Mouse (Mus musculus) lung, embryonic 15.5 days (tissue): ENCODE measurements around the gene Cd93. TPM values are rescaled to one million over a fixed set of nuclear protein-coding genes. Genes with fewer than 3 reads are reported as not detected.
A peak's percentile ranks its signal among the peaks of the same experiment; 100 is the strongest.

Experiments
- ATAC-seq: fragments of 200-750 bp; cut with Nextera tagmentation; 2 replicates; pipeline ENCODE4 v1.8.0; 2017; ENCODE audit warnings: moderate number of reproducible peaks, borderline replicate concordance; ENCODE audit not compliant: low FRiP score, low TSS enrichment; ENCODE audit errors: extremely low read depth
- H3K27ac ChIP-seq: fragments of 300-500 bp; sonication (generic); 2 replicates; pipeline ENCODE4 v1.5.1; 2015; ENCODE audit warnings: moderate library complexity, mild to moderate bottlenecking, inconsistent platforms
- H3K27me3 ChIP-seq: fragments of 300-500 bp; sonication (generic); 2 replicates; pipeline ENCODE4 v1.6.1; 2015; ENCODE audit warnings: inconsistent platforms
- H3K36me3 ChIP-seq: fragments of 300-500 bp; sonication (generic); 2 replicates; pipeline ENCODE4 v1.6.1; 2015; ENCODE audit warnings: inconsistent platforms
- H3K4me1 ChIP-seq: fragments of 300-500 bp; sonication (generic); 2 replicates; pipeline ENCODE4 v1.6.1; 2015; ENCODE audit warnings: inconsistent platforms
- H3K4me2 ChIP-seq: fragments of 300-500 bp; sonication (generic); 2 replicates; pipeline ENCODE4 v1.6.1; 2015; ENCODE audit warnings: inconsistent platforms, mild to moderate bottlenecking, moderate library complexity
- H3K4me3 ChIP-seq: fragments of 300-500 bp; sonication (generic); 2 replicates; pipeline ENCODE4 v1.5.1; 2015; ENCODE audit warnings: mild to moderate bottlenecking, inconsistent platforms
- H3K9ac ChIP-seq: fragments of 300-500 bp; sonication (generic); 2 replicates; pipeline ENCODE4 v1.6.1; 2015; ENCODE audit warnings: inconsistent platforms
- H3K9me3 ChIP-seq: fragments of 300-500 bp; sonication (generic); 2 replicates; pipeline ENCODE4 v1.6.1; 2016; ENCODE audit warnings: inconsistent platforms
- WGBS: fragments of 180-500 bp; shearing (Covaris S2); methylation state at CpG from one replicate; pipeline ENCODE4 v1.1.7; 2015; 5-methylcytosine and 5-hydroxymethylcytosine counted together
- polyA plus RNA-seq: library from polyadenylated mRNA; unstranded; fragments of >200 nt; fragmentation: Nextera tagmentation; extraction: Ambion mirVana; gene quantifications from 2 replicates; pipeline ENCODE4 v1.2.1, GENCODE M21; 2015

The Cd93 gene
- polyA plus RNA-seq, 1 experiment from 2014 or later: 35.4 TPM

- ATAC-seq: no peak
These were observed 45.6 kb downstream of the Cd93 start for GRCm38 (mm10) chr2:148397784-148398100.

GRCm38 (mm10) chr2:148397015-148397783 is 46.2 kb downstream of the Cd93 start:
- H3K9ac ChIP-seq: no peak overlapping the region
- peaks cover 16% of the 10 kb centered on the region for H3K27me3 ChIP-seq
- peak overlapping the region; percentile 99 for H3K4me2 ChIP-seq
- peak; percentile 60; the same call in 1 of the 2 replicates for ATAC-seq
- 26% methylated on average over 11 of the region's 11 CpGs for WGBS
- peak overlapping the region; percentile 58 for H3K27ac ChIP-seq
- H3K4me1 ChIP-seq: peaks cover 62% of the 10 kb centered on the region
- H3K9me3 ChIP-seq: no peaks in the 10 kb centered on the region
- peak overlapping the region; percentile 2; the same call in 1 of the 2 replicates for H3K4me3 ChIP-seq
- H3K36me3 ChIP-seq: no peaks in the 10 kb centered on the region

More at GRCm38 (mm10) chr2:148397784-148398100, 45.6 kb downstream of the Cd93 start:
- Histone ChIP-seq H3K27me3 (peaks cover 16% of the 10 kb centered on the region), H3K36me3 (no peaks in the 10 kb centered on the region), H3K27ac (peak overlapping the region; percentile 58), H3K9ac (no peak overlapping the region), H3K4me3 (no peak overlapping the region), H3K4me1 (peaks cover 67% of the 10 kb centered on the region), H3K4me2 (peak overlapping the region; percentile 99; the same call in 1 of the 2 replicates), H3K9me3 (no peaks in the 10 kb centered on the region)
- WGBS: 42% methylated on average over 1 of the region's 1 CpGs

GRCm38 (mm10) chr2:148396209-148396608 is 47.2 kb downstream of the Cd93 start:
- Histone ChIP-seq H3K27me3 (peaks cover 16% of the 10 kb centered on the region), H3K9me3 (no peaks in the 10 kb centered on the region), H3K36me3 (no peaks in the 10 kb centered on the region), H3K4me1 (peaks cover 62% of the 10 kb centered on the region), H3K9ac (peak overlapping the region; percentile 4; the same call in 1 of the 2 replicates), H3K27ac (peak overlapping the region; percentile 58; the same call in 1 of the 2 replicates), H3K4me3 (no peak overlapping the region), H3K4me2 (peak overlapping the region; percentile 99)
- 68% methylated on average over 10 of the region's 10 CpGs for WGBS
- ATAC-seq: no peak

DNA sequence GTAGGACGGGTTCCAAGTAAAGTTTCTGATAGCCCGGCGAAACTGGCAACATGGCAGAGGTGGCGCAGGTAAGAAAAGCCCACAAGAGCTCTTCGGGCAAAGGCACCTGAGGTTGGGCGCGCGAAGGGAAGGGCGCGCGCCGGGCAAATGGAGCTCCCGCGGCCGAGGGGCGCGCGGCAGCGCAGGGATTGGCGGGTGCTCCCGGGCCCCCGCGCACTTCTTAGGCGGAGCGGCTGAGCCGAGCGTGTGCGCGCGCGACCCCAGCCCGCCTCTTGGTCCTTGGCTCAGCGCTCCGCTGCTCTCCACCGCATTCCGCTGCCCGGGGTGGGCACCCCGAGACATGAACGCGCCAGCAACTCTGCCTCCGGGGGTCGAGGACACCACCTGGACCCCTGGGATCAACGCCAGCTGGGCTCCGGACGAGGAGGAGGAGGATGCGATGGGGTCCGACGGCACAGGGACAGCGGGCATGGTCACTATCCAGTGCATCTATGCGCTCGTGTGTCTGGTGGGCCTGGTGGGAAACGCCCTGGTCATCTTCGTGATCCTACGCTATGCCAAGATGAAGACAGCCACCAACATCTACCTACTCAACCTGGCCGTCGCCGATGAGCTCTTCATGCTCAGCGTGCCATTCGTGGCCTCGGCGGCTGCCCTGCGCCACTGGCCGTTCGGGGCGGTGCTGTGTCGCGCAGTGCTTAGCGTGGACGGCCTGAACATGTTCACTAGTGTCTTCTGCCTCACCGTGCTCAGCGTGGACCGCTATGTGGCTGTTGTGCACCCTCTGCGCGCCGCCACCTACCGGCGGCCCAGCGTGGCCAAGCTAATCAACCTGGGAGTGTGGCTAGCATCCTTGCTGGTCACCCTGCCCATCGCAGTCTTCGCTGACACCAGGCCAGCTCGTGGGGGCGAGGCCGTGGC is 48.0 kb downstream of the Cd93 start, which contains the start of gene Sstr4:
Sstr4 (plus strand) TSS at position 214 of the 921 bp plus-strand sequence.
- Histone ChIP-seq H3K4me1 (peaks cover 56% of the 10 kb centered on the region), H3K4me2 (peak within 1 kb of the TSS; percentile 99), H3K9ac (peak within 1 kb of the TSS; percentile 46), H3K9me3 (no peaks in the 10 kb centered on the region), H3K27ac (no peak within 1 kb of the TSS; the same call in 1 of the 2 replicates), H3K36me3 (no peaks in the 10 kb centered on the region), H3K4me3 (peak within 1 kb of the TSS; percentile 55), H3K27me3 (peaks cover 16% of the 10 kb centered on the region)
- ATAC-seq: peak; percentile 57
- WGBS: 3% methylated on average over 83 of the region's 83 CpGs

GRCm38 (mm10) chr2:148393846-148394245 is 49.5 kb downstream of the Cd93 start:
- peaks cover 40% of the 10 kb centered on the region for H3K4me1 ChIP-seq
- H3K9ac ChIP-seq: no peak overlapping the region
- no peak overlapping the region for H3K27ac ChIP-seq
- no peak overlapping the region for H3K4me2 ChIP-seq
- H3K9me3 ChIP-seq: no peaks in the 10 kb centered on the region
- H3K4me3 ChIP-seq: no peak overlapping the region
- peaks cover 16% of the 10 kb centered on the region for H3K27me3 ChIP-seq
- H3K36me3 ChIP-seq: no peaks in the 10 kb centered on the region
- ATAC-seq: no peak

DNA sequence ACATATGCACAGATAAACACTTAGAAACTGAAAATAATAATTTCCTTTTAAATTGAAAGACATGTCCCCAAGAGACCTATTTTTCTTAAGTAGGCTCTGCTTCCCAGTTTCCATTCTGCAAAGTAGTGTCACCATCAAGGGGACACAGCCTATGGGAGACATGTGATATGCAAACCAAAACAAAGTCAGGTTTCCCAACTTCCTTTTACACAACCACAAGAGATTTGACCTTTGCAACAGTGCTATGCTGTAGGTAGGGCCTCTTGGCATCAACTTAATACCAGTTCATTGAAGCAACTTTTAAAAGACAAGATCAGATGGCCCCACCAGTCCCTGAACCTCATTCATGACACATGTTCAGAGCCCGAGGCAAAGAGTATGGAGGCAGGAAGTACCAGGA is 50.2 kb downstream of the Cd93 start:
- Histone ChIP-seq H3K4me3 (no peak overlapping the region), H3K4me2 (no peak overlapping the region), H3K9me3 (no peaks in the 10 kb centered on the region), H3K4me1 (peaks cover 36% of the 10 kb centered on the region), H3K9ac (no peak overlapping the region), H3K27me3 (peaks cover 16% of the 10 kb centered on the region), H3K27ac (no peak overlapping the region), H3K36me3 (no peaks in the 10 kb centered on the region)
- no peak for ATAC-seq
- whole genome bisulfite sequencing: 68% methylated on average over 1 of the region's 1 CpGs

DNA sequence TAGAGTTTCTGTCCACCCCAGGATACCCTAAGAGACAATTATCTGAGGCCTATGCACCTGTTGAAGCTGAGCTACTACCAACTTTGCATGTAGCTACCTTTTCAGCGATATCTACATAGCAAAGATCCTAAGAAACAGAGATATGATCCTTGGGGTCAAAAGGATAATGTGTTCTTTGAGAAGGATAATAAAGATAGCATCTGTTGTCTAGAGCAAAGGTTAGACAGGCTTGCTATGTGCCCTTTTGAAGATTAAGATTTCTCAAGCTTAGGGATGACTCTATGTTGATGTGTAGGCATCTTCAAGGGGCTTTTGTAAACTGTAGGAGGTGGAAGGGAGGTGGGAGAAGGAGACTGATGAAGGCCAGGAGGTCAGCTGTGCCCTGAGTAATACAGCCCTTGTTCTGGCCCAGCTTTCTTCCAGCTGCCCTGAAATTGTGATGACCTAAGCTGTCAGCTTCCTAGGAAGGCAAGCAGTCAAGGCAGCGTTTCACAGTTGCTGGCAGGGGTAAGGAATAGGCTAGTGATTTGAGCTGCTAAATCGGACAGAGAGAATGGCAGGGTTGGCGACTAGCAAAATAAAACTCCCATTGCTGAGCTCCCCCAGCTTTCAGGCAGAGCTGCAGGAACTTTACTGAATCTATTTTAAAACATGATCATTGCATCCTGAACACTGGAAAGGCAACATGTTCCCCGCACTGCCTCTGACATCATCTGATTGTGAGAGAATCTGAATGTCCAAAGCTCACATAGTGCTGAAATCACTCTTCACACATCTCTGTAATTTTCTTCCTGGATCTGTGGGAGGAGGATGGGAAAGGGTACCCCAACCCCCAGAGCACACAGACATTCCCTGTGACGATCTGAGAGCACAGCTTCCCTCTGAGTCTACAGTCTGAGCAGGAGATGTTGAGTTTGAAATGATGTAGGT is 55.4 kb downstream of the Cd93 start:
- Histone ChIP-seq H3K36me3 (no peaks in the 10 kb centered on the region), H3K9me3 (no peaks in the 10 kb centered on the region), H3K27ac (no peak overlapping the region), H3K4me2 (no peak overlapping the region), H3K4me1 (no peaks in the 10 kb centered on the region), H3K9ac (no peak overlapping the region), H3K27me3 (no peaks in the 10 kb centered on the region), H3K4me3 (no peak overlapping the region)
- WGBS: 73% methylated on average over 6 of the region's 6 CpGs
- ATAC-seq: no peak

GRCm38 (mm10) chr2:148386927-148387326 is 56.4 kb downstream of the Cd93 start:
- no peaks in the 10 kb centered on the region for H3K4me1 ChIP-seq
- H3K4me2 ChIP-seq: no peak overlapping the region
- no peak for ATAC-seq
- H3K27me3 ChIP-seq: no peaks in the 10 kb centered on the region
- no peak overlapping the region for H3K9ac ChIP-seq
- no peaks in the 10 kb centered on the region for H3K9me3 ChIP-seq
- no peaks in the 10 kb centered on the region for H3K36me3 ChIP-seq
- 74% methylated on average over 2 of the region's 2 CpGs for WGBS
- no peak overlapping the region for H3K27ac ChIP-seq
- H3K4me3 ChIP-seq: no peak overlapping the region

Other genes starting within 250 kb of the Cd93 start
- gene Sstr4, start 48.2 kb downstream of the Cd93 start, polyA plus RNA-seq: 2.9 and 3.0 TPM in 2 replicates
- gene Thbd, start 35.4 kb downstream of the Cd93 start, polyA plus RNA-seq: 98.0 and 102 TPM in 2 replicates
- gene Nxt1, start 229.0 kb upstream of the Cd93 start, polyA plus RNA-seq: 92.3 and 93.1 TPM in 2 replicates
- gene Gzf1, start 237.5 kb upstream of the Cd93 start, polyA plus RNA-seq: 19.1 and 19.7 TPM in 2 replicates